Mouse (Mus musculus) embryonic fibroblast, embryonic 13.5 days (primary cell): ENCODE results near the gene Gm10130. TPM values are rescaled to one million over a fixed set of nuclear protein-coding genes. Genes with fewer than 3 reads are reported as not detected.
A peak's percentile ranks its signal among the peaks of the same experiment; 100 is the strongest.
"Not testable (repeated sequence)": the region's sequence is repeated elsewhere in the genome, so short reads cannot be mapped to it uniquely, and the experiment has no call there.

Source experiments
- H3K27ac ChIP-seq: 2 replicates; pipeline ENCODE4 v1.5.1; 2012; ENCODE audit warnings: low read length, control low read depth, inconsistent platforms; ENCODE audit not compliant: insufficient read depth
- H3K4me1 ChIP-seq: 2 replicates; pipeline ENCODE4 v1.6.1; 2011; ENCODE audit warnings: low read length; ENCODE audit not compliant: control insufficient read depth, insufficient read depth
- H3K4me3 ChIP-seq: 2 replicates; pipeline ENCODE4 v1.5.1; 2011; ENCODE audit warnings: mild to moderate bottlenecking, control low read depth, low read length; ENCODE audit not compliant: insufficient read depth
- CTCF ChIP-seq: IDR thresholded peaks from 2 replicates; pipeline ENCODE4 v1.5.1; 2011; ENCODE audit warnings: mild to moderate bottlenecking, control low read depth, low read length, moderate library complexity, borderline replicate concordance; ENCODE audit not compliant: insufficient read depth
- POLR2A ChIP-seq: IDR thresholded peaks from 2 replicates; pipeline ENCODE4 v1.6.1; 2011; ENCODE audit warnings: low read depth, mild to moderate bottlenecking, control low read depth, low read length, moderate library complexity
- polyA plus RNA-seq: library from polyadenylated mRNA; stranded (reverse); fragments of >200 nt; gene quantifications from 2 replicates; pipeline ENCODE4 v1.2.4, GENCODE M21; 2011; ENCODE audit warnings: low read depth; ENCODE audit not compliant: missing spikeins, insufficient read length

Gm10130 gene
- 2.8 TPM in 1 of 2 replicates, not detected in the other for polyA plus RNA-seq

- H3K27ac ChIP-seq, result no peak within 1 kb of the TSS
- TF ChIP-seq CTCF (no peak), POLR2A (no peak)
- no peaks in the 10 kb centered on the region for H3K4me1 ChIP-seq
- H3K4me3 ChIP-seq, result no peak within 1 kb of the TSS
These were observed at the start of gene Gm10130 for GRCm38 (mm10) chr2:150323402-150323801. Gm10130 (plus strand) TSS chr2:150323702.

GRCm38 (mm10) chr2:150293669-150294068 is 29.8 kb upstream of the Gm10130 start:
- H3K27ac ChIP-seq, result no peak overlapping the region
- H3K4me1 ChIP-seq, result no peaks in the 10 kb centered on the region
- TF ChIP-seq POLR2A (no peak), CTCF (no peak)
- H3K4me3 ChIP-seq, result no peak overlapping the region

GRCm38 (mm10) chr2:150299096-150299495 is 24.4 kb upstream of the Gm10130 start:
- TF ChIP-seq CTCF (no peak), POLR2A (no peak)
- H3K4me3 ChIP-seq, result no peak overlapping the region
- H3K4me1 ChIP-seq, result no peaks in the 10 kb centered on the region
- H3K27ac ChIP-seq, result no peak overlapping the region

GRCm38 (mm10) chr2:150307183-150307773 is 16.2 kb upstream of the Gm10130 start:
- no peak overlapping the region for H3K4me3 ChIP-seq
- no peak overlapping the region for H3K27ac ChIP-seq
- no peaks in the 10 kb centered on the region for H3K4me1 ChIP-seq
- no peak for TF ChIP-seq POLR2A

GRCm38 (mm10) chr2:150310952-150311884 is 12.3 kb upstream of the Gm10130 start:
- H3K27ac ChIP-seq, H3K4me1 ChIP-seq: not testable (repeated sequence)
- peak; percentile 76 for TF ChIP-seq POLR2A
- peak overlapping the region; percentile 84 for H3K4me3 ChIP-seq

- no peak for TF ChIP-seq CTCF
- no peak overlapping the region for H3K4me3 ChIP-seq
- no peak overlapping the region for H3K27ac ChIP-seq
- no peaks in the 10 kb centered on the region for H3K4me1 ChIP-seq
These were observed 7.4 kb upstream of the Gm10130 start for GRCm38 (mm10) chr2:150316140-150316539.

GRCm38 (mm10) chr2:150318973-150319372 is 4.5 kb upstream of the Gm10130 start:
- Histone ChIP-seq H3K27ac (no peak overlapping the region), H3K4me3 (no peak overlapping the region), H3K4me1 (no peaks in the 10 kb centered on the region)
- TF ChIP-seq CTCF, result no peak
- no peak for TF ChIP-seq POLR2A

- not testable (repeated sequence) for H3K4me1 ChIP-seq, H3K4me3 ChIP-seq, H3K27ac ChIP-seq
These were observed 33.6 kb downstream of the Gm10130 start for GRCm38 (mm10) chr2:150357136-150357535.

- TF ChIP-seq POLR2A, result peak; percentile 65
- Histone ChIP-seq H3K4me3 (peak within 1 kb of the TSS; percentile 98), H3K27ac (peak within 1 kb of the TSS; percentile 63; the same call in 1 of the 2 replicates)
- H3K4me1 ChIP-seq, result not testable (repeated sequence)
These were observed 38.8 kb downstream of the Gm10130 start, which contains the start of gene 3300002I08Rik for GRCm38 (mm10) chr2:150362113-150362877. 3300002I08Rik (minus strand) TSS chr2:150362765.

GRCm38 (mm10) chr2:150362878-150363229 is 39.4 kb downstream of the Gm10130 start:
- no peaks in the 10 kb centered on the region for H3K4me1 ChIP-seq
- no peak for TF ChIP-seq CTCF
- TF ChIP-seq POLR2A, result peak; percentile 8; the same call in 1 of the 2 replicates
- H3K27ac ChIP-seq, result no peak overlapping the region
- H3K4me3 ChIP-seq, result peak overlapping the region; percentile 98; the same call in 1 of the 2 replicates

GRCm38 (mm10) chr2:150385553-150386106 is 62.1 kb downstream of the Gm10130 start:
- H3K4me3 ChIP-seq, H3K27ac ChIP-seq, H3K4me1 ChIP-seq: not testable (repeated sequence)
